Mouse (Mus musculus) small intestine, adult 2 months (tissue): ENCODE results near the gene Sik3. TPM values are rescaled to one million over a fixed set of nuclear protein-coding genes. Genes with fewer than 3 reads are reported as not detected.

Source experiments
- H3K27ac ChIP-seq: fragments of 200-500 bp; 2 replicates; pipeline ENCODE4 v1.5.1; 2012; ENCODE audit warnings: low read depth, low read length, control low read depth, inconsistent platforms; ENCODE audit not compliant: insufficient read depth
- H3K27me3 ChIP-seq: fragments of 200-500 bp; 2 replicates; pipeline ENCODE4 v1.6.1; 2012; ENCODE audit warnings: mild to moderate bottlenecking, moderate library complexity, low read length, inconsistent platforms; ENCODE audit not compliant: control insufficient read depth, insufficient read depth
- H3K36me3 ChIP-seq: fragments of 200-500 bp; 2 replicates; pipeline ENCODE4 v1.6.1; 2012; ENCODE audit warnings: mild to moderate bottlenecking, low read length, control low read depth, inconsistent platforms; ENCODE audit not compliant: control insufficient read depth, insufficient read depth
- H3K4me1 ChIP-seq: fragments of 200-500 bp; 2 replicates; pipeline ENCODE4 v1.6.1; 2012; ENCODE audit warnings: low read length, inconsistent platforms, mixed read lengths; ENCODE audit not compliant: control insufficient read depth, insufficient read depth, insufficient read length
- H3K4me3 ChIP-seq: fragments of 200-500 bp; 2 replicates; pipeline ENCODE4 v1.5.1; 2012; ENCODE audit warnings: low read depth, mild to moderate bottlenecking, control low read depth, inconsistent platforms, low read length, moderate library complexity
- CTCF ChIP-seq: fragments of 200-500 bp; IDR thresholded peaks from 2 replicates; pipeline ENCODE4 v1.5.1; 2012; ENCODE audit warnings: low read depth, mild to moderate bottlenecking, control low read depth, inconsistent platforms, low read length, moderate library complexity, mixed read lengths; ENCODE audit not compliant: insufficient replicate concordance, insufficient read length; ENCODE audit errors: extremely low read depth
- POLR2A ChIP-seq: fragments of 200-500 bp; IDR thresholded peaks from 2 replicates; pipeline ENCODE4 v1.6.1; 2012; ENCODE audit warnings: low read depth, mild to moderate bottlenecking, control low read depth, inconsistent platforms, low read length, moderate library complexity
- WGBS: fragments of 180-500 bp; shearing (Covaris S2); methylation state at CpG from one replicate; pipeline ENCODE4 v1.1.7; 2018; 5-methylcytosine and 5-hydroxymethylcytosine counted together
- polyA plus RNA-seq: library from polyadenylated mRNA; depleted of rRNA; stranded (reverse); fragments of >200 nt; gene quantifications from 2 replicates; pipeline ENCODE4 v1.2.3, GENCODE M21; 2012

Gene Sik3
- polyA plus RNA-seq, 1 experiment: 14.5 TPM

DNA sequence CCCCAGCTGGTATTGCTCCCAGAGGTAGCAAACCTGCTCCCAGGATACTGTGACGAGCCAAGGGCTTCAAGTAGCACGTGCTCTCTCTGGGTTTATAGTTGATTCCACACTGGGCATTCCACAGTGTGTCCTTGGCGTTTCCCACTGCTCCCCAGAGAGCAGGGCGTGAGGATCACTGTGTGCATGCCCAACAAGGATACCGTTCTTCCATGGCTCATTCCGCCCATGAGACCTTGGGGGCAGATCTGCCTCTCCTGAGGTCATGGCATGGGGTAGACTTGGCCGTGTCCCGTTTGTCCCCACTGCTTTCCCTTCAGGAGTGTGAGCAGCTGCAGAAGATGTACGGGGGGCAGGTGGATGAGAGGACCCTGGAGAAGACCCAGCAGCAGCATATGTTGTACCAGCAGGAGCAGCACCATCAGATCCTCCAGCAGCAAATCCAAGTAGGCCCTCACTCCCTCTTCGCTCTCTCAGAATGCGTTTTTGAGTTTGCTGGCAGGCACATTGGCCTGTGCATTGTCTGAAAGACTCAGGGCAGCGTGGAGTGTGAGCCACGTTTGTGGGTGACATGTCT is 195.9 kb downstream of the Sik3 start:
- H3K4me1 ChIP-seq: peaks cover 26% of the 10 kb centered on the region
- no peak overlapping the region for H3K27ac ChIP-seq
- no peak overlapping the region for H3K4me3 ChIP-seq
- peaks cover 27% of the 10 kb centered on the region for H3K36me3 ChIP-seq
- TF ChIP-seq CTCF (no peak), POLR2A (no peak)
- no peaks in the 10 kb centered on the region for H3K27me3 ChIP-seq
- WGBS: 92% methylated on average over 13 of the region's 13 CpGs

DNA sequence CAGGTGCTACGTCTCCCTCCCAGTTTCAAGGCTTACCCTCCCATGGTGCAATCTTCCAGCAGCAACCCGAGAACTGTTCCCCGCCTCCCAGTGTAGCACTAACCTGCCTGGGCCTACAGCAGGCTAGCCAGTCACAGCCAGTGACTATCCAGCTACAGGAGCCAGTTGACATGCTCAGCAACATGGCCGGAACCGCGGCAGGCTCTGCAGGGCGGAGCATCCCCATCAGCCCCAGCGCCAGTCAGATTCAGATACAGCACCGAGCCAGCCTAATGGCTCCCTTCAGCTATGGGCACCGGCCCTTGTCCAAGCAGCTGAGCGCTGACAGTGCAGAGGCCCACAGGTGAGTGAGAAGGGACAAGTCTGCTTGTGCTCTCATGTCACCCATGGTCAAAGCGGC is 197.9 kb downstream of the Sik3 start:
- WGBS: 94% methylated on average over 12 of the region's 12 CpGs
- Histone ChIP-seq H3K27ac (no peak overlapping the region), H3K27me3 (no peaks in the 10 kb centered on the region), H3K4me1 (peaks cover 17% of the 10 kb centered on the region), H3K4me3 (no peak overlapping the region), H3K36me3 (peaks cover 28% of the 10 kb centered on the region)
- TF ChIP-seq CTCF: no peak
- TF ChIP-seq POLR2A: no peak

DNA sequence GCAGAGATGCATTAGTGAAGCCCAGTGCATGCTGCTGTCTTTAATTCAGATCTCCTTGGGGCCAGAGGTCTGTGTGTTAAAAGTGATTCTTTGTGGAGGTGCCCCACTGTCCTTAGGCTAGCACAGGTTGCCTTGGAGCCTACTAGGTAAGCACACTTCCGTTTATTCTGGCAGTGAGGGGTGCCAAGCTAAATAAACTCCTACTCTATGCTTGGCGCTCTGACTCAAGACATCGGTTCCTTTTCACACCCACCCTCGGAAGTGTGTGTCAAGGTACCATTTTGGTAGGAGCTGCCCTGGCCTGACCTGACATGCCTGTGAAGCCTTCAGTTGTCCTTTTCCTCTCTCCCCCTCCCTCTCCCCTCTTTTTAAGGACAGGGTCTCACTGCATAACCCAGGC is 201.7 kb downstream of the Sik3 start:
- no peak overlapping the region for H3K27ac ChIP-seq
- WGBS: 61% methylated on average over 4 of the region's 4 CpGs

DNA sequence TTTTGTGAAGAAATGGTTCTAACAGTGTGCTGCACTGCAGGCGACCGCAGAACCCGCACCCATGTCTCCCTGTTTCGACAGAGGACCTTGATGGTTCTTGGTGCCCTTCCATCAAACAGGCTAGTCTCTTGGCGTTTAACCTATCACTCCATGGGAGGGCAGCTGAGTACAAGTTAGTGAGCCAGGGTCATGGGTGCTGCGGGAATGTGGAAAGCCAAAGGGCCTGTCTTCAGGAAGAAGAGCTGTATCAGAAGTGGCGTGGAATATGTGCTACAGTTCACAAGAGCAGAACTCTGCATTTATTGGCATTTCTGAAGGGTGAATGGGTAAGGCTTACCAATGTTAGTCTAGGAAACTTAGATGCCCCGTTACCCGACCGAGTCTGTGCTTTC is 202.3 kb downstream of the Sik3 start:
- WGBS: 93% methylated on average over 10 of the region's 10 CpGs
- Histone ChIP-seq H3K27me3 (no peaks in the 10 kb centered on the region), H3K36me3 (peaks cover 25% of the 10 kb centered on the region), H3K27ac (no peak overlapping the region), H3K4me1 (peaks cover 3% of the 10 kb centered on the region; the same call in 1 of the 2 replicates), H3K4me3 (no peak overlapping the region)
- TF ChIP-seq CTCF: no peak
- no peak for TF ChIP-seq POLR2A

More for the DNA sequence above, 201.7 kb downstream of the Sik3 start:
- Histone ChIP-seq H3K36me3 (peaks cover 23% of the 10 kb centered on the region), H3K4me3 (no peak overlapping the region), H3K27me3 (no peaks in the 10 kb centered on the region), H3K4me1 (peaks cover 3% of the 10 kb centered on the region; the same call in 1 of the 2 replicates)
- TF ChIP-seq POLR2A: no peak

DNA sequence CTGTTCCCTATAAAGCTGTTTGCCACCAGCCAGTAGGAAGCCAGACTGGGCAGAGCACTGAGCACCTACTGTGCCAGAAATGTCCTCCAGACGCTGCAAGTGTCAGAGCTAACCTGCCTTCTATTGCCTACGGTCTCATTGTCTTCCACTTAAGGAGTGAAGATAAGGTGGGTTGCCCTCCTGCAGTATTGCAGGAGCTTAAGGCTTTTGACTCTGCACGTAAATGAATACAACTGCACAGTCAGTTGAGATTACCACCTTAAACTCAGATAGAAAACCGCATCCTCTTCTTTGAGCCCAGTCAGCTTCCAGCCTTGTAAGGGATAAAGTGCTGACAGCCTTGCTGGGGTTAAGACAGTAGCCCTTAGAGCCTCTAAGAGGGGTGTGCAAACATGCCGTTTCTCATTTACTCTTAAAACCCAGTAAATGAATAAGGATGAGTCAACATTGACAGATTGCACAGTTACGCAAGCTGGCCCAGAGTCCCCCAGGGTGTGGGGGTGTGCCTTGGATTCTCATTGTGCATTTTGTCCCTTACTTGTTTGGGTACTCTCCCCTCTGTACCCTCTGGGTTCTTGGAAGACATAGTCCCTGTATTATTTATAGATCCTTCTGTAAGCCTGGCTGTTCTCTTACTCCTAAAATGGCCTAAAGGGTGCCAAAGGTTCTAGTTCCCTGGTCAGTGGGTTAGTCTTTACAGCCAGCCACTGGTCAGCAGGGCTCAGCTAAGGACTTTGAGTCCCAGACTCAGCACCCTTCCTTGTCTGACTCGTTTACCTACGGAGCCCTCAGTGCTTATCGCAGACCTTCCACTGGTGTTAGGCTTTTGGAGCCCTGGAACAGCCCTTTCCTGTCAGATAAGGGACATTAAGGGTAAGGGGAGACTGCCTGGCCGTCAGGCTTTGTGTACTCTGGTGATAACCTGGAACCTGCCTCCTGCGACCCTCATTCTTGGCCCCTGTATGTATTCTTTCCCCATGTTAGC is 203.0 kb downstream of the Sik3 start:
- 72% methylated on average over 11 of the region's 11 CpGs for WGBS

DNA sequence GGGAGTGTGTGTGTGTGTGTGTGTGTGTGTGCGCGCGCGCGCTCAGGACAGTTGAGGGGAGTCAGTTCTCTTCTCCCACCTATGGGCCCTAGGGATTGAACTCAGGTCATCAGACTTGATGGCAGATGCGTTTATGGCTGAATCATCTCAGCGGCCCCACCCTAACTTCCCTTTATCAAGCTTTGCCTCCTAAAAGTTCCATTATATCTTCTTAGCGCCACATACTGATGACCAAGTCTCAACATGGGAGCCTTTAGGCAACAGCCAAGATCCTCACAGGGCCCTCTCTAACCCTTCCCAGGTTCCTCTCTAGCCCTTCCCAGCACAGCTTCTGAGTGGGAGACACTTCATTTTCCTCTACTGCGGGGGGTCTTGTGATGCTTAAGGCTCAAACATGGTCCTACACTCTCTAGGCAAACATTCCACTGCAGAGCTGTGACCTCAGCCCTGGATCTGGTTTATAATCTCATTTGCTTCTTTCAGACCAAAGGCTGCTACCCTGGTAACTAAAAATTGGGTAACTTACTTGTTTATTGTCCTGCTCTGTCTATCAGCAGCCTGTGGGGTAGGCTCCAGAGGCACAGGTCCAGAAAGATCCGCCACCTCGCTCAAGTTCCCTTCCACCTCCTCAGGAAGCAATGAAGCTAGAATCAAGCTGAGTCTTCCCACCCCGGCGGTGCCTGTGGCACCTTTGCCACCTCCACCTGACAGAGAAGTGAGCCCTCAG is 204.3 kb downstream of the Sik3 start:
- H3K4me3 ChIP-seq: no peak overlapping the region
- peaks cover 12% of the 10 kb centered on the region for H3K4me1 ChIP-seq
- 87% methylated on average over 13 of the region's 13 CpGs for WGBS
- no peaks in the 10 kb centered on the region for H3K27me3 ChIP-seq
- H3K27ac ChIP-seq: no peak overlapping the region
- no peak for TF ChIP-seq CTCF
- TF ChIP-seq POLR2A: no peak
- H3K36me3 ChIP-seq: peaks cover 31% of the 10 kb centered on the region

More for the DNA sequence above, 203.0 kb downstream of the Sik3 start:
- Histone ChIP-seq H3K36me3 (peaks cover 26% of the 10 kb centered on the region), H3K27ac (no peak overlapping the region), H3K4me3 (no peak overlapping the region), H3K27me3 (no peaks in the 10 kb centered on the region), H3K4me1 (peaks cover 3% of the 10 kb centered on the region; the same call in 1 of the 2 replicates)
- no peak for TF ChIP-seq CTCF
- TF ChIP-seq POLR2A: no peak

DNA sequence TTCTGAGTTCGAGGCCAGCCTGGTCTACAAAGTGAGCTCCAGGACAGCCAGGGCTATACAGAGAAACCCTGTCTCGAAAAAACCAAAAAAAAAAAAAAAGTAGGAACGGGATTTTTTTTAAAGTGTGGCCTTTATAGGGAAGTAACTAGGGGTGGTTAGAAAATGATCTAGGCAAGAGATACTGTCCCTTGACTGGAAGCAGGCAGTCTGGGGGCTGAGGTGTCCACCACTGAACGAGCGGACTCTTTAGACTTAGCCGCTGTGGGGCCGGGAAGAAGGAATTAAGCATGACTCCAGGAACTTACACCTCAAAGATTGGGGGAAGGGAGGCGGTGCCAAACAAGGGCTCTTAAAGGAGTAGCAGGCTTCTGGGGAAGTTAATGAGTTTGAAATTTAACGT is 205.6 kb downstream of the Sik3 start:
- H3K36me3 ChIP-seq: peaks cover 27% of the 10 kb centered on the region
- H3K27ac ChIP-seq: no peak overlapping the region
- TF ChIP-seq POLR2A (no peak), CTCF (no peak)
- WGBS: 78% methylated on average over 9 of the region's 9 CpGs
- no peaks in the 10 kb centered on the region for H3K27me3 ChIP-seq
- H3K4me1 ChIP-seq: peaks cover 14% of the 10 kb centered on the region
- H3K4me3 ChIP-seq: no peak overlapping the region
